Mouse (Mus musculus) brain, adult 2 months (tissue): Measurements from ENCODE around the gene Bcat1.
A peak's percentile ranks its signal among the peaks of the same experiment; 100 is the strongest.

ENCODE experiments used
- DNase-seq: peaks from one replicate; pipeline ENCODE4 v3.0.0; 2011; ENCODE audit warnings: low read depth, low spot score

Gene Bcat1

GRCm38 (mm10) chr6:145056102-145056501, 19.9 kb downstream of the Bcat1 start:
- DNase-seq, result no peak

GRCm38 (mm10) chr6:145055277-145055858, 20.6 kb downstream of the Bcat1 start:
- no peak for DNase-seq

GRCm38 (mm10) chr6:145052669-145053068, 23.3 kb downstream of the Bcat1 start:
- no peak for DNase-seq

GRCm38 (mm10) chr6:145050899-145051298, 25.1 kb downstream of the Bcat1 start:
- no peak for DNase-seq

- DNase-seq, result peak; percentile 67
These were observed 27.6 kb downstream of the Bcat1 start for GRCm38 (mm10) chr6:145048131-145048997.

- DNase-seq, result peak; percentile 82
These were observed 28.5 kb downstream of the Bcat1 start for GRCm38 (mm10) chr6:145047445-145047857.

GRCm38 (mm10) chr6:145046266-145046890, 29.6 kb downstream of the Bcat1 start:
- DNase-seq, result peak; percentile 64

- DNase-seq, result no peak
These were observed 30.9 kb downstream of the Bcat1 start for GRCm38 (mm10) chr6:145044916-145045574.

- DNase-seq, result peak; percentile 65
These were observed 35.3 kb downstream of the Bcat1 start for GRCm38 (mm10) chr6:145040732-145041131.

- DNase-seq, result no peak
These were observed 38.4 kb downstream of the Bcat1 start for GRCm38 (mm10) chr6:145037626-145038025.

GRCm38 (mm10) chr6:145035412-145035811, 40.6 kb downstream of the Bcat1 start:
- DNase-seq, result no peak

GRCm38 (mm10) chr6:145030587-145030986, 45.4 kb downstream of the Bcat1 start:
- peak; percentile 65 for DNase-seq

GRCm38 (mm10) chr6:145023990-145024389, 52.0 kb downstream of the Bcat1 start:
- no peak for DNase-seq

- peak; percentile 61 for DNase-seq
These were observed 52.8 kb downstream of the Bcat1 start for GRCm38 (mm10) chr6:145022966-145023725.

- no peak for DNase-seq
These were observed 53.6 kb downstream of the Bcat1 start for GRCm38 (mm10) chr6:145022349-145022748.

- no peak for DNase-seq
These were observed 55.4 kb downstream of the Bcat1 start for GRCm38 (mm10) chr6:145020553-145020952.

- DNase-seq, result peak; percentile 97
These were observed 57.7 kb downstream of the Bcat1 start for GRCm38 (mm10) chr6:145018295-145018694.

- no peak for DNase-seq
These were observed 58.5 kb downstream of the Bcat1 start for GRCm38 (mm10) chr6:145017508-145017907.

- no peak for DNase-seq
These were observed 59.3 kb downstream of the Bcat1 start for GRCm38 (mm10) chr6:145016639-145017038.

- no peak for DNase-seq
These were observed 61.0 kb downstream of the Bcat1 start for GRCm38 (mm10) chr6:145014944-145015343.

- DNase-seq, result no peak
These were observed 63.3 kb downstream of the Bcat1 start for GRCm38 (mm10) chr6:145012699-145013098.
